Mouse (Mus musculus) embryonic fibroblast, embryonic 13.5 days (primary cell): ENCODE measurements at regions not wholly inside any gene's neighbourhood (a gene's known extent, or its start where the extent isn't known, plus 50 kb on each side); places are given as distances from the start of the nearest gene placed in this dataset.

ENCODE experiments used
- H3K27ac ChIP-seq: 2 replicates; pipeline ENCODE4 v1.5.1; 2012; ENCODE audit warnings: low read length, control low read depth, inconsistent platforms; ENCODE audit not compliant: insufficient read depth
- H3K4me1 ChIP-seq: 2 replicates; pipeline ENCODE4 v1.6.1; 2011; ENCODE audit warnings: low read length; ENCODE audit not compliant: control insufficient read depth, insufficient read depth
- H3K4me3 ChIP-seq: 2 replicates; pipeline ENCODE4 v1.5.1; 2011; ENCODE audit warnings: mild to moderate bottlenecking, control low read depth, low read length; ENCODE audit not compliant: insufficient read depth
- CTCF ChIP-seq: IDR thresholded peaks from 2 replicates; pipeline ENCODE4 v1.5.1; 2011; ENCODE audit warnings: mild to moderate bottlenecking, control low read depth, low read length, moderate library complexity, borderline replicate concordance; ENCODE audit not compliant: insufficient read depth
- POLR2A ChIP-seq: IDR thresholded peaks from 2 replicates; pipeline ENCODE4 v1.6.1; 2011; ENCODE audit warnings: low read depth, mild to moderate bottlenecking, control low read depth, low read length, moderate library complexity

GRCm38 (mm10) chr7:116959196-116959895, 421.4 kb upstream of the Xylt1 start:
- Histone ChIP-seq H3K27ac (no peak overlapping the region), H3K4me1 (no peaks in the 10 kb centered on the region), H3K4me3 (no peak overlapping the region)
- TF ChIP-seq CTCF = no peak
- no peak for TF ChIP-seq POLR2A

GRCm38 (mm10) chr7:116963839-116964238, 416.9 kb upstream of the Xylt1 start:
- TF ChIP-seq POLR2A (no peak), CTCF (no peak)
- no peaks in the 10 kb centered on the region for H3K4me1 ChIP-seq
- no peak overlapping the region for H3K27ac ChIP-seq
- H3K4me3 ChIP-seq = no peak overlapping the region

- no peak overlapping the region for H3K27ac ChIP-seq
- H3K4me1 ChIP-seq = peaks cover 5% of the 10 kb centered on the region
- TF ChIP-seq POLR2A (no peak), CTCF (no peak)
- H3K4me3 ChIP-seq = no peak overlapping the region
Observed at GRCm38 (mm10) chr7:116991351-116991750, 389.4 kb upstream of the Xylt1 start.

- TF ChIP-seq CTCF = no peak
- no peak for TF ChIP-seq POLR2A
- no peak overlapping the region for H3K27ac ChIP-seq
- peaks cover 5% of the 10 kb centered on the region for H3K4me1 ChIP-seq
- no peak overlapping the region for H3K4me3 ChIP-seq
Observed at GRCm38 (mm10) chr7:116992166-116992565, 388.6 kb upstream of the Xylt1 start.

GRCm38 (mm10) chr7:116995770-116996169, 385.0 kb upstream of the Xylt1 start:
- Histone ChIP-seq H3K27ac (no peak overlapping the region), H3K4me3 (no peak overlapping the region), H3K4me1 (peaks cover 5% of the 10 kb centered on the region)
- TF ChIP-seq POLR2A = no peak
- TF ChIP-seq CTCF = no peak

- no peak overlapping the region for H3K27ac ChIP-seq
Observed at GRCm38 (mm10) chr7:117003167-117003566, 377.6 kb upstream of the Xylt1 start.

GRCm38 (mm10) chr7:117018349-117018748, 362.4 kb upstream of the Xylt1 start:
- Histone ChIP-seq H3K27ac (no peak overlapping the region), H3K4me3 (no peak overlapping the region), H3K4me1 (no peaks in the 10 kb centered on the region)
- TF ChIP-seq CTCF (no peak), POLR2A (no peak)

More at GRCm38 (mm10) chr7:117003167-117003566, 377.6 kb upstream of the Xylt1 start:
- H3K4me3 ChIP-seq = no peak overlapping the region
- no peaks in the 10 kb centered on the region for H3K4me1 ChIP-seq
- TF ChIP-seq CTCF = no peak
- TF ChIP-seq POLR2A = no peak

- TF ChIP-seq POLR2A = no peak
- no peak for TF ChIP-seq CTCF
- Histone ChIP-seq H3K4me3 (no peak overlapping the region), H3K27ac (no peak overlapping the region), H3K4me1 (no peaks in the 10 kb centered on the region)
Observed at GRCm38 (mm10) chr7:117021716-117022115, 359.1 kb upstream of the Xylt1 start.

GRCm38 (mm10) chr7:117044926-117045325, 335.9 kb upstream of the Xylt1 start:
- no peak overlapping the region for H3K4me3 ChIP-seq
- no peak overlapping the region for H3K27ac ChIP-seq
- H3K4me1 ChIP-seq = no peaks in the 10 kb centered on the region
- TF ChIP-seq CTCF = no peak
- no peak for TF ChIP-seq POLR2A

- no peak overlapping the region for H3K4me3 ChIP-seq
- TF ChIP-seq CTCF (no peak), POLR2A (no peak)
- H3K27ac ChIP-seq = no peak overlapping the region
- no peaks in the 10 kb centered on the region for H3K4me1 ChIP-seq
Observed at GRCm38 (mm10) chr7:117049249-117049648, 331.5 kb upstream of the Xylt1 start.
